Mouse (Mus musculus) forebrain, postnatal 0 days (tissue): ENCODE measurements around the gene Sbds. TPM values are rescaled to one million over a fixed set of nuclear protein-coding genes. Genes with fewer than 3 reads are reported as not detected.
A peak's percentile ranks its signal among the peaks of the same experiment; 100 is the strongest.

Experiments used
- ATAC-seq: fragments of 200-750 bp; cut with Nextera tagmentation; 2 replicates; pipeline ENCODE4 v1.8.0; 2017; ENCODE audit warnings: mild to moderate bottlenecking, moderate library complexity
- DNase-seq: peaks from one replicate; pipeline ENCODE4 v3.0.0-alpha.2; 2015
- H3K27ac ChIP-seq: fragments of 300-500 bp; sonication (generic); 2 replicates; pipeline ENCODE4 v1.5.1; 2014; ENCODE audit warnings: low read depth, mild to moderate bottlenecking, antibody characterized with exemption, low read length, moderate library complexity, mixed read lengths
- H3K27me3 ChIP-seq: fragments of 300-500 bp; sonication (generic); 2 replicates; pipeline ENCODE4 v1.6.1; 2014; ENCODE audit warnings: mild to moderate bottlenecking, low read length, mixed read lengths; ENCODE audit not compliant: insufficient read depth
- H3K36me3 ChIP-seq: fragments of 300-500 bp; sonication (generic); 2 replicates; pipeline ENCODE4 v1.6.1; 2014; ENCODE audit warnings: mild to moderate bottlenecking, moderate library complexity; ENCODE audit not compliant: insufficient read depth
- H3K4me1 ChIP-seq: fragments of 300-500 bp; sonication (generic); 2 replicates; pipeline ENCODE4 v1.6.1; 2014; ENCODE audit warnings: antibody characterized with exemption; ENCODE audit not compliant: insufficient read depth
- H3K4me2 ChIP-seq: fragments of 300-500 bp; sonication (generic); 2 replicates; pipeline ENCODE4 v1.6.1; 2014; ENCODE audit warnings: low read depth, mild to moderate bottlenecking, moderate library complexity
- H3K4me3 ChIP-seq: fragments of 300-500 bp; sonication (generic); 2 replicates; pipeline ENCODE4 v1.5.1; 2014; ENCODE audit warnings: low read depth, low read length, mixed read lengths
- H3K9ac ChIP-seq: fragments of 300-500 bp; sonication (generic); 2 replicates; pipeline ENCODE4 v1.6.1; 2014; ENCODE audit warnings: mild to moderate bottlenecking
- H3K9me3 ChIP-seq: fragments of 300-500 bp; sonication (generic); 2 replicates; pipeline ENCODE4 v1.6.1; 2016; ENCODE audit warnings: low read length
- CTCF ChIP-seq: sonication (generic); IDR thresholded peaks from 2 replicates; pipeline ENCODE4 v1.5.1; 2016; ENCODE audit warnings: antibody characterized with exemption, control low read depth, low read depth
- WGBS: fragments of 180-500 bp; shearing (Covaris S2); extraction: QIAGEN DNeasy Blood & Tissue Kit; methylation state at CpG from one replicate; pipeline ENCODE4 v1.1.7; 2014; 5-methylcytosine and 5-hydroxymethylcytosine counted together
- polyA plus RNA-seq: library from polyadenylated mRNA; unstranded; fragments of >200 nt; fragmentation: Nextera tagmentation; extraction: Ambion mirVana; gene quantifications from 2 replicates; pipeline ENCODE4 v1.2.1, GENCODE M21; 2015
- total RNA-seq: library from RNA; depleted of rRNA; stranded (reverse); fragments of >200 nt; gene quantifications from 2 replicates; pipeline ENCODE4 v1.2.3, GENCODE M21; 2014

The Sbds gene
- total and polyA plus RNA-seq, 2 experiments from 2014 or later = 27.8 to 45.2 TPM

- no peaks in the 10 kb centered on the region for H3K4me1 ChIP-seq
- ATAC-seq (no peak), DNase-seq (no peak)
- peaks cover 88% of the 10 kb centered on the region for H3K36me3 ChIP-seq
- WGBS = 91% methylated on average over 2 of the region's 2 CpGs
- H3K9me3 ChIP-seq = no peaks in the 10 kb centered on the region
- TF ChIP-seq CTCF = no peak
- H3K9ac ChIP-seq = no peak overlapping the region
- H3K4me2 ChIP-seq = no peak overlapping the region
- H3K27me3 ChIP-seq = no peaks in the 10 kb centered on the region
- H3K27ac ChIP-seq = no peak overlapping the region
- H3K4me3 ChIP-seq = no peak overlapping the region
Observed at GRCm38 (mm10) chr5:130239856-130240255, 15.5 kb downstream of the Sbds start.

GRCm38 (mm10) chr5:130239236-130239635, 16.1 kb downstream of the Sbds start:
- WGBS = 96% methylated on average over 7 of the region's 7 CpGs
- H3K4me3 ChIP-seq = no peak overlapping the region
- H3K4me1 ChIP-seq = no peaks in the 10 kb centered on the region
- ATAC-seq (no peak), DNase-seq (no peak)
- no peaks in the 10 kb centered on the region for H3K9me3 ChIP-seq
- no peak overlapping the region for H3K27ac ChIP-seq
- no peak for TF ChIP-seq CTCF
- H3K27me3 ChIP-seq = no peaks in the 10 kb centered on the region
- no peak overlapping the region for H3K4me2 ChIP-seq
- H3K36me3 ChIP-seq = peaks cover 88% of the 10 kb centered on the region
- no peak overlapping the region for H3K9ac ChIP-seq

- H3K9ac ChIP-seq = no peak overlapping the region
- DNase-seq (no peak), ATAC-seq (no peak)
- no peak overlapping the region for H3K4me3 ChIP-seq
- H3K9me3 ChIP-seq = no peaks in the 10 kb centered on the region
- peaks cover 90% of the 10 kb centered on the region for H3K36me3 ChIP-seq
- no peaks in the 10 kb centered on the region for H3K4me1 ChIP-seq
- whole genome bisulfite sequencing = 96% methylated on average over 8 of the region's 8 CpGs
- H3K4me2 ChIP-seq = no peak overlapping the region
- no peak overlapping the region for H3K27ac ChIP-seq
- no peaks in the 10 kb centered on the region for H3K27me3 ChIP-seq
- no peak for TF ChIP-seq CTCF
Observed at GRCm38 (mm10) chr5:130236302-130236701, 19.0 kb downstream of the Sbds start.

GRCm38 (mm10) chr5:130228120-130228519, 27.2 kb downstream of the Sbds start:
- Histone ChIP-seq H3K9me3 (no peaks in the 10 kb centered on the region), H3K36me3 (peaks cover 27% of the 10 kb centered on the region), H3K4me2 (no peak overlapping the region), H3K9ac (no peak overlapping the region), H3K4me3 (no peak overlapping the region), H3K27ac (no peak overlapping the region), H3K4me1 (peaks cover 8% of the 10 kb centered on the region), H3K27me3 (no peaks in the 10 kb centered on the region)
- ATAC-seq (no peak), DNase-seq (no peak)
- no peak for TF ChIP-seq CTCF
- WGBS = 58% methylated on average over 4 of the region's 4 CpGs

- H3K4me3 ChIP-seq = no peak overlapping the region
- H3K4me1 ChIP-seq = peaks cover 10% of the 10 kb centered on the region
- H3K36me3 ChIP-seq = peaks cover 14% of the 10 kb centered on the region
- no peaks in the 10 kb centered on the region for H3K27me3 ChIP-seq
- 97% methylated on average over 3 of the region's 3 CpGs for WGBS
- H3K27ac ChIP-seq = no peak overlapping the region
- ATAC-seq = no peak
- no peak overlapping the region for H3K4me2 ChIP-seq
- H3K9me3 ChIP-seq = no peaks in the 10 kb centered on the region
- no peak overlapping the region for H3K9ac ChIP-seq
- no peak for TF ChIP-seq CTCF
- no peak for DNase-seq
Observed at GRCm38 (mm10) chr5:130226790-130227189, 28.5 kb downstream of the Sbds start.

GRCm38 (mm10) chr5:130222146-130223004, 33.0 kb downstream of the Sbds start:
- TF ChIP-seq CTCF = peak; percentile 52
- peak overlapping the region; percentile 85 for H3K9ac ChIP-seq
- 1% methylated on average over 88 of the region's 88 CpGs for WGBS

GRCm38 (mm10) chr5:130221760-130222145, 33.6 kb downstream of the Sbds start:
- H3K27ac ChIP-seq = peak overlapping the region; percentile 81
- peaks cover 16% of the 10 kb centered on the region for H3K4me1 ChIP-seq
- WGBS = 1% methylated on average over 10 of the region's 10 CpGs
- TF ChIP-seq CTCF = no peak
- no peaks in the 10 kb centered on the region for H3K36me3 ChIP-seq
- no peaks in the 10 kb centered on the region for H3K9me3 ChIP-seq
- peak overlapping the region; percentile 91 for H3K4me3 ChIP-seq
- peak overlapping the region; percentile 68 for H3K4me2 ChIP-seq
- peak overlapping the region; percentile 85 for H3K9ac ChIP-seq
- DNase-seq = no peak
- no peaks in the 10 kb centered on the region for H3K27me3 ChIP-seq
- ATAC-seq = peak; percentile 64; the same call in 1 of the 2 replicates

More at GRCm38 (mm10) chr5:130222146-130223004, 33.0 kb downstream of the Sbds start:
- no peaks in the 10 kb centered on the region for H3K27me3 ChIP-seq
- DNase-seq = peak; percentile 95
- peak overlapping the region; percentile 81 for H3K27ac ChIP-seq
- no peaks in the 10 kb centered on the region for H3K36me3 ChIP-seq
- ATAC-seq = peak; percentile 92
- H3K4me2 ChIP-seq = peak overlapping the region; percentile 68
- no peaks in the 10 kb centered on the region for H3K9me3 ChIP-seq
- H3K4me1 ChIP-seq = peaks cover 16% of the 10 kb centered on the region
- peak overlapping the region; percentile 91 for H3K4me3 ChIP-seq
